Mouse (Mus musculus) liver, embryonic 12.5 days (tissue): ENCODE results near the gene Syde2. TPM values are rescaled to one million over a fixed set of nuclear protein-coding genes. Genes with fewer than 3 reads are reported as not detected.
A peak's percentile ranks its signal among the peaks of the same experiment; 100 is the strongest.

Experiments
- ATAC-seq: fragments of 200-750 bp; cut with Nextera tagmentation; 2 replicates; pipeline ENCODE4 v1.8.0; 2017; ENCODE audit warnings: moderate number of reproducible peaks, mild to moderate bottlenecking, moderate library complexity
- H3K27ac ChIP-seq: fragments of 300-500 bp; sonication (generic); 2 replicates; pipeline ENCODE4 v1.5.1; 2016; ENCODE audit warnings: mild to moderate bottlenecking
- H3K27me3 ChIP-seq: fragments of 300-500 bp; sonication (generic); replicated peaks from 2 replicates; pipeline ENCODE4 v1.6.1; 2016; ENCODE audit warnings: mild to moderate bottlenecking, moderate library complexity
- H3K36me3 ChIP-seq: fragments of 300-500 bp; sonication (generic); 2 replicates; pipeline ENCODE4 v1.6.1; 2016; ENCODE audit warnings: mild to moderate bottlenecking, moderate library complexity
- H3K4me1 ChIP-seq: fragments of 300-500 bp; sonication (generic); 2 replicates; pipeline ENCODE4 v1.6.1; 2016
- H3K4me2 ChIP-seq: fragments of 300-500 bp; sonication (generic); 2 replicates; pipeline ENCODE4 v1.6.1; 2016; ENCODE audit warnings: mild to moderate bottlenecking, moderate library complexity
- H3K4me3 ChIP-seq: fragments of 300-500 bp; sonication (generic); 2 replicates; pipeline ENCODE4 v1.5.1; 2016; ENCODE audit warnings: mild to moderate bottlenecking, moderate library complexity
- H3K9ac ChIP-seq: fragments of 300-500 bp; sonication (generic); 2 replicates; pipeline ENCODE4 v1.6.1; 2016; ENCODE audit warnings: mild to moderate bottlenecking, moderate library complexity
- H3K9me3 ChIP-seq: fragments of 300-500 bp; sonication (generic); replicated peaks from 2 replicates; pipeline ENCODE4 v1.6.1; 2016; ENCODE audit warnings: mild to moderate bottlenecking, moderate library complexity
- WGBS: fragments of 180-500 bp; shearing (Covaris S2); methylation state at CpG from one replicate; pipeline ENCODE4 v1.1.7; 2016; ENCODE audit not compliant: insufficient replicate concordance; 5-methylcytosine and 5-hydroxymethylcytosine counted together
- polyA plus RNA-seq: library from polyadenylated mRNA; unstranded; fragments of >200 nt; fragmentation: Nextera tagmentation; extraction: Ambion mirVana; gene quantifications from 2 replicates; pipeline ENCODE4 v1.2.1, GENCODE M21; 2016

Gene Syde2
- polyA plus RNA-seq, 1 experiment from 2014 or later, result 1.3 TPM

- Histone ChIP-seq H3K36me3 (no peaks in the 10 kb centered on the region), H3K4me2 (no peak overlapping the region), H3K4me3 (no peak overlapping the region), H3K27me3 (0 out of 2 replicates have a peak, but pooled peaks cover 6% of the 10 kb centered on the region), H3K27ac (no peak overlapping the region), H3K9me3 (no peaks in the 10 kb centered on the region), H3K9ac (no peak overlapping the region), H3K4me1 (peaks cover 8% of the 10 kb centered on the region; the same call in 1 of the 2 replicates)
- 83% methylated on average over 11 of the region's 11 CpGs for WGBS
- no peak for ATAC-seq
These were observed 53.7 kb downstream of the Syde2 start for GRCm38 (mm10) chr3:146041382-146041781.

DNA sequence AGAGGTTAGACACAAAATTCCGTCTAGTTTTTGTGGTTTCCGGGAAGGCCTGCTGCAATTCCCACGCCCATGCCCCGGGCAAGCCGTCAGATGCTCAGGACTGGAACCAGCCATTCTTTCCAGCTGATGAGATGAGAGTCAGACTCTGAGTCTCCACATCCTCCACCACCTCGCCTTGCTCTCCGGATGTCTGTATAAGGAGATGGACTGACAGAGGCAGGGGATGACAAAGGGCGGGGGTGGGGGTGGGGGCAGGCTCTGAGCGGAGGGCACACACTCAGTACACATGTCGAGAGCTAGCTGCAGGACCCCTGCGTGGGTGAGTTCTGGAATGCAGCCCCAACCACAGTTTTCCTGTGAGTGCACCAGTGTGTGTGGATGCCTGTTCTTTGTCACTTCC, 57.3 kb downstream of the Syde2 start:
- no peak overlapping the region; the same call in none of the 2 replicates for H3K4me2 ChIP-seq

GRCm38 (mm10) chr3:146046076-146046475, 58.4 kb downstream of the Syde2 start:
- no peak for ATAC-seq
- WGBS, result 77% methylated on average over 11 of the region's 11 CpGs
- H3K4me3 ChIP-seq, result no peak overlapping the region
- H3K27ac ChIP-seq, result no peak overlapping the region
- no peak overlapping the region for H3K4me2 ChIP-seq
- H3K27me3 ChIP-seq, result 0 out of 2 replicates have a peak, but pooled peaks cover 6% of the 10 kb centered on the region
- no peak overlapping the region for H3K9ac ChIP-seq
- H3K9me3 ChIP-seq, result no peaks in the 10 kb centered on the region
- H3K36me3 ChIP-seq, result no peaks in the 10 kb centered on the region
- H3K4me1 ChIP-seq, result peaks cover 17% of the 10 kb centered on the region

More for the DNA sequence above, 57.3 kb downstream of the Syde2 start:
- 0 out of 2 replicates have a peak, but pooled peaks cover 6% of the 10 kb centered on the region for H3K27me3 ChIP-seq
- no peaks in the 10 kb centered on the region for H3K9me3 ChIP-seq
- H3K4me1 ChIP-seq, result peaks cover 17% of the 10 kb centered on the region
- H3K36me3 ChIP-seq, result no peaks in the 10 kb centered on the region
- 27% methylated on average over 11 of the region's 11 CpGs for WGBS
- no peak overlapping the region for H3K9ac ChIP-seq
- H3K4me3 ChIP-seq, result no peak overlapping the region
- ATAC-seq, result no peak
- H3K27ac ChIP-seq, result no peak overlapping the region

DNA sequence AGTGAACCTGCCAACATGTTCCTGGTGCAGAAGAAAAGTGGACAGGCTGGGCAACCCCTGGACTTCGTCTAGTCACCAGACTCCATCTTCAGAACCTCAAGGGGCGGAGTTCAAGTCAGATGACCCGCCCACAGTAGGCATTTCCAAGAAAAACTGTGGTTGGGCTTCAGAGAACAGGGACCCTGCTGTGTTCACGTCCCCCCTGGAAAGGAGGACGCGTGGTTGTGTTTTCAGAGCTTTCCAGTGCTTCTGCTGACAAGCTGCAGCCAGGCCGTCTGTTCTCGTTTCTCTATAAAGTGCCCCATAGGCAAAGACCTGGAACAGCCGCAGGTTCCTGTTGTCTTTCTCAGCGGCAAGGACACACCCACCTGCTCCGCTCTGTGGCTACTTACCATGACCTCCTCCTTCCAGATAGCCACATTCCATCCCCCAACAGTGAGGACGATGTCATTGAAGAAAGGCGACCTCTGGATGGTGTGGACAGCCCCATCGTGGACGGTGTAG, 60.1 kb downstream of the Syde2 start:
- peaks cover 17% of the 10 kb centered on the region for H3K4me1 ChIP-seq
- H3K9me3 ChIP-seq, result no peaks in the 10 kb centered on the region
- peak; percentile 60 for ATAC-seq
- H3K36me3 ChIP-seq, result no peaks in the 10 kb centered on the region
- H3K27ac ChIP-seq, result no peak overlapping the region
- H3K4me3 ChIP-seq, result peak overlapping the region; percentile 35
- 15% methylated on average over 15 of the region's 15 CpGs for WGBS
- 0 out of 2 replicates have a peak, but pooled peaks cover 6% of the 10 kb centered on the region for H3K27me3 ChIP-seq
- H3K9ac ChIP-seq, result peak overlapping the region; percentile 32; the same call in 1 of the 2 replicates
- peak overlapping the region; percentile 64 for H3K4me2 ChIP-seq

- H3K27me3 ChIP-seq, result 0 out of 2 replicates have a peak, but pooled peaks cover 12% of the 10 kb centered on the region
- 67% methylated on average over 5 of the region's 5 CpGs for WGBS
- no peaks in the 10 kb centered on the region for H3K36me3 ChIP-seq
- no peak overlapping the region for H3K4me3 ChIP-seq
- peaks cover 16% of the 10 kb centered on the region for H3K4me1 ChIP-seq
- no peak for ATAC-seq
- H3K9me3 ChIP-seq, result no peaks in the 10 kb centered on the region
- no peak overlapping the region for H3K27ac ChIP-seq
- no peak overlapping the region for H3K9ac ChIP-seq
- H3K4me2 ChIP-seq, result no peak overlapping the region
These were observed 62.3 kb downstream of the Syde2 start for GRCm38 (mm10) chr3:146049951-146050350.

DNA sequence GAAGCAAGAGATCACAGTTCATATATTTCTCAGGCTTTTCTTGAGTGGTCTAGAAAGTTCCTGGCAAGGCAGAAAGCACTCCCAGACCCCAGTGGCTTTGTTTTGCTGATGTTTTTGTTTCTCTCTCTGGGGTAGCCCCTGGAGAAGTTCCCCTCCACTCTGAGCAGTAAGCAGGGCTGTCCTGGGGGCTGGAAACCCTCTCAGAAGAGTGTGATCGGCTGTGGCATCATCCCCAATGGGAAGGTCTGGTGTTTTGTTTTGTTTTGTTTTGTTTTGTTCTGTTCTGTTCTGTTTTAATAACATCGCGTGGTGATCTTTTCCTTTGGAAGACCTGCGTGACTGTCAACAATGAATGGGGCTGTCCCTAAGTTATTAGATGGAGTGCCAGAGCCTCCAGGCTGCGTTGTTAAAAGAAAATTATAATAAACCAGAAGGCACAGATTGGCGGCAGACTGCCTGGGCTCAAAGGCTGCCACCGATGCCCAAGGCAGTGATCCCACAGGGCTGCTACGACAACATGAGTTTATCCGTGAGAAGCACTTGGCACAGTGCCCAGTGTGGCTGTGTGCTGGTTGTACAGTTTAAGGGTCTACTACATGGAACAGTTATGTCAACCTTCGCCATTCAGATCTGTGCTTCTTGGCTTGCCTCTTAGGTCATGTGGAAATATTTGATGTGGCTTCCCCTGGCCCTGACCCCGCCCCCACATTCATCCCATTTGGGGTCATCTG, 63.8 kb downstream of the Syde2 start:
- Histone ChIP-seq H3K9me3 (no peaks in the 10 kb centered on the region), H3K4me1 (peaks cover 13% of the 10 kb centered on the region), H3K27ac (no peak overlapping the region), H3K9ac (no peak overlapping the region), H3K27me3 (0 out of 2 replicates have a peak, but pooled peaks cover 12% of the 10 kb centered on the region), H3K4me3 (no peak overlapping the region), H3K36me3 (no peaks in the 10 kb centered on the region), H3K4me2 (no peak overlapping the region)
- no peak for ATAC-seq
- 71% methylated on average over 11 of the region's 11 CpGs for WGBS

- no peak overlapping the region for H3K4me3 ChIP-seq
- peaks cover under 1% of the 10 kb centered on the region; the same call in 1 of the 2 replicates for H3K4me1 ChIP-seq
- no peaks in the 10 kb centered on the region for H3K36me3 ChIP-seq
- H3K9me3 ChIP-seq, result no peaks in the 10 kb centered on the region
- no peak for ATAC-seq
- no peak overlapping the region for H3K9ac ChIP-seq
- WGBS, result 44% methylated on average over 6 of the region's 6 CpGs
- H3K4me2 ChIP-seq, result no peak overlapping the region
- no peak overlapping the region for H3K27ac ChIP-seq
- H3K27me3 ChIP-seq, result 0 out of 2 replicates have a peak, but pooled peaks cover 11% of the 10 kb centered on the region
These were observed 65.6 kb downstream of the Syde2 start for GRCm38 (mm10) chr3:146053082-146053814.

GRCm38 (mm10) chr3:146053873-146054272, 66.2 kb downstream of the Syde2 start:
- 62% methylated on average over 2 of the region's 2 CpGs for WGBS
- no peak for ATAC-seq
- Histone ChIP-seq H3K4me2 (no peak overlapping the region), H3K4me1 (no peaks in the 10 kb centered on the region), H3K36me3 (no peaks in the 10 kb centered on the region), H3K27me3 (0 out of 2 replicates have a peak, but pooled peaks cover 6% of the 10 kb centered on the region), H3K27ac (no peak overlapping the region), H3K4me3 (no peak overlapping the region), H3K9me3 (no peaks in the 10 kb centered on the region), H3K9ac (no peak overlapping the region)

GRCm38 (mm10) chr3:146057131-146057530, 69.5 kb downstream of the Syde2 start:
- WGBS, result 61% methylated on average over 7 of the region's 7 CpGs
- no peak overlapping the region for H3K4me3 ChIP-seq
- no peak overlapping the region for H3K4me2 ChIP-seq
- no peaks in the 10 kb centered on the region for H3K36me3 ChIP-seq
- no peak for ATAC-seq
- H3K9me3 ChIP-seq, result no peaks in the 10 kb centered on the region
- H3K4me1 ChIP-seq, result no peaks in the 10 kb centered on the region
- 0 out of 2 replicates have a peak, but pooled peaks cover 6% of the 10 kb centered on the region for H3K27me3 ChIP-seq
- H3K9ac ChIP-seq, result no peak overlapping the region
- no peak overlapping the region for H3K27ac ChIP-seq

DNA sequence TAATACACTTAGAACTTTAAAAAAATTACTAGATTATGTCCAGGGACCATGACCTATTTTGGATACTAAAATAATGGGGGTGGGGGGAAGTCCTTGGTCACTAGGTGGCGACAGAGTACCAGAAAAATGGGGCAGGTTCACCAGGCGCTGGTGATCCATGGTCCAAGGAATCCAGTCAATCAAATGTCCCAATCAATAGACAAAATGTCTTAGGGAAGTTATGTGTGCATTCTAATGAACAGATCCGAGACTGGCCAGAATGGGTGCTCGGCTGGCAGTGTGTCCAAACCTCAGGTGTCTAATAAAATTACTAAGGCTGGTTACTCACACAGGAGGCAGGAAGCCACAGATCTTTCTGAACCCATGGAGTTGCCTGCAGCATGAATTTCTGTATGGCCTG, 70.6 kb downstream of the Syde2 start:
- no peak for ATAC-seq
- H3K4me3 ChIP-seq, result no peak overlapping the region
- H3K27ac ChIP-seq, result no peak overlapping the region
- no peaks in the 10 kb centered on the region for H3K9me3 ChIP-seq
- no peak overlapping the region for H3K4me2 ChIP-seq
- no peaks in the 10 kb centered on the region for H3K4me1 ChIP-seq
- H3K36me3 ChIP-seq, result no peaks in the 10 kb centered on the region
- H3K9ac ChIP-seq, result no peak overlapping the region
- 0 out of 2 replicates have a peak, but pooled peaks cover 6% of the 10 kb centered on the region for H3K27me3 ChIP-seq
- 14% methylated on average over 4 of the region's 4 CpGs for WGBS

GRCm38 (mm10) chr3:146059356-146059926, 71.8 kb downstream of the Syde2 start:
- Histone ChIP-seq H3K9ac (no peak overlapping the region), H3K4me1 (no peaks in the 10 kb centered on the region), H3K4me3 (no peak overlapping the region), H3K9me3 (no peaks in the 10 kb centered on the region), H3K27ac (no peak overlapping the region), H3K4me2 (no peak overlapping the region), H3K27me3 (0 out of 2 replicates have a peak, but pooled peaks cover 4% of the 10 kb centered on the region), H3K36me3 (no peaks in the 10 kb centered on the region)
- ATAC-seq, result no peak
- 76% methylated on average over 15 of the region's 15 CpGs for WGBS
